Mouse (Mus musculus): ENCODE measurements around the gene Slc38a8. TPM values are rescaled to one million over a fixed set of nuclear protein-coding genes. Genes with fewer than 3 reads are reported as not detected.

The Slc38a8 gene
- polyA plus RNA-seq, 1 experiment from 2014 or later = 0.17 TPM

DNA sequence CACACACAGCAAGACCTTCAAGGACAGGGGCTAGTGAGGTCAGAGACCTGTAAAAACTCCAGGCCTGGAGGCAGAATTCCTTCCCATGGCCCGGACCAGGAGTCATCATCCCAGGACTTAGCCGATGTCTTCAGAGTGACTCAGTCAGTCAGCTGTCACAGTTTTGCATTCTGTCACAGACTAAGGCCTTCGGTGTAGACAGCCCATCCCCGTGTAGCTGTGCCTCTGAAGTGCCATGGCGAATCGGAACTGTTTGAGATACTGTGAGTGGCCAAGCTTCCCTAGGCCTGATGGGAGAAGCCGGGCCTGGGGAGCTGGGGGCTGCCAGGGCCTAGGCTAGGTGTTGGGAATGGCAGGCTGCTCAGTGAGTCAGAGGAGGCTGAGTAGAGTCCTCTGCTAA lies 70.8 kb downstream of the Slc38a8 start:
- Histone ChIP-seq H3K4me1 (ENCODE audit: control insufficient read depth, insufficient read depth, low read length) (peaks cover 5% of the 10 kb centered on the region; the same call in 1 of the 2 replicates), H3K27ac (replicated peaks; ENCODE audit: low read depth, low read length) (no peak overlapping the region), H3K27me3 (replicated peaks; ENCODE audit: control insufficient read depth, insufficient read depth, low read length) (no peaks in the 10 kb centered on the region), H3K36me3 (ENCODE audit: control insufficient read depth, insufficient read depth, low read length) (no peaks in the 10 kb centered on the region), H3K9ac (ENCODE audit: low read depth, low read length) (no peak overlapping the region), H3K9me3 (ENCODE audit: control insufficient read depth, low read length) (no peaks in the 10 kb centered on the region), H3K4me3 (ENCODE audit: low read depth, low read length) (no peak overlapping the region), H3K4me2 (ENCODE audit: low read depth, low read length) (no peak overlapping the region)
- WGBS = 75% methylated on average over 7 of the region's 7 CpGs
- DNase-seq (ENCODE audit: low spot score) (no peak), ATAC-seq (ENCODE audit: low read depth) (no peak)

DNA sequence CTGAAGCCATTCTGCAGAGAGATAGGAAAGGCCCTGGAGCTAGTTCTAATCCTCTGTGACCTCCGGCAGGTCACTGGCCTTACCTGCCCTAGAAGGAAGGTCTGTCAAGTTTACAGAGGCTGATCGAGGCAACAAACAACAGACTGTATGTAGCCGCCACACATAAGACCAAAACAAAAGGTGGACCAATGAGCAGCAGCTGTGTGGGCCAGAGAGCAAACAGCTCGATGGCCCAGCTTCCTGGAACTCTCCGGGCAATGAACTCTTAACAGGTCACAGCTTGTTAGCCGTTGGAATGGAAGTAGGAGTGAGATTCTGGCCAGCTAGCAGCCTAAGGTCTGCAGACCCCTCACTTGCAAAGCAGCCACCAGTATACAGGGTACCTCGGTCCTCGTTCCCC lies 71.2 kb downstream of the Slc38a8 start:
- Histone ChIP-seq H3K9ac (ENCODE audit: low read depth, low read length) (no peak overlapping the region), H3K27ac (replicated peaks; ENCODE audit: low read depth, low read length) (no peak overlapping the region), H3K36me3 (ENCODE audit: control insufficient read depth, insufficient read depth, low read length) (no peaks in the 10 kb centered on the region), H3K4me2 (ENCODE audit: low read depth, low read length) (no peak overlapping the region), H3K9me3 (ENCODE audit: control insufficient read depth, low read length) (no peaks in the 10 kb centered on the region), H3K27me3 (replicated peaks; ENCODE audit: control insufficient read depth, insufficient read depth, low read length) (no peaks in the 10 kb centered on the region), H3K4me3 (ENCODE audit: low read depth, low read length) (no peak overlapping the region), H3K4me1 (ENCODE audit: control insufficient read depth, insufficient read depth, low read length) (peaks cover 5% of the 10 kb centered on the region; the same call in 1 of the 2 replicates)
- DNase-seq (ENCODE audit: low spot score) (no peak), ATAC-seq (ENCODE audit: low read depth) (no peak)
- 63% methylated on average over 8 of the region's 8 CpGs for WGBS

Other genes with a start within 250 kb of the Slc38a8 start
- 325 and 345 TPM in 2 replicates for gene Hsbp1, start 157.2 kb downstream of the Slc38a8 start, polyA plus RNA-seq (2014; fragmentation: Nextera tagmentation; extraction: Ambion mirVana)
- gene Mlycd, start 106.8 kb downstream of the Slc38a8 start, polyA plus RNA-seq (2014; fragmentation: Nextera tagmentation; extraction: Ambion mirVana) = 17.4 and 17.7 TPM in 2 replicates
- gene Osgin1, start 67.6 kb downstream of the Slc38a8 start, polyA plus RNA-seq (2014; fragmentation: Nextera tagmentation; extraction: Ambion mirVana) = 1.7 and 2.1 TPM in 2 replicates
- 3.2 and 3.7 TPM in 2 replicates for gene Necab2, start 55.0 kb downstream of the Slc38a8 start, polyA plus RNA-seq (2014; fragmentation: Nextera tagmentation; extraction: Ambion mirVana)
- 110 and 124 TPM in 2 replicates for gene Mbtps1, start 57.0 kb upstream of the Slc38a8 start, polyA plus RNA-seq (2014; fragmentation: Nextera tagmentation; extraction: Ambion mirVana)
- gene Hsdl1, start 73.5 kb upstream of the Slc38a8 start, polyA plus RNA-seq (2014; fragmentation: Nextera tagmentation; extraction: Ambion mirVana) = 34.0 and 37.1 TPM in 2 replicates
- gene Dnaaf1, start 73.5 kb upstream of the Slc38a8 start, polyA plus RNA-seq (2014; fragmentation: Nextera tagmentation; extraction: Ambion mirVana) = 0.83 and 2.5 TPM in 2 replicates
- gene Taf1c, start 103.5 kb upstream of the Slc38a8 start, polyA plus RNA-seq (2014; fragmentation: Nextera tagmentation; extraction: Ambion mirVana) = 7.9 and 11.3 TPM in 2 replicates
- 0.14 and 0.17 TPM in 2 replicates for gene Adad2, start 111.0 kb upstream of the Slc38a8 start, polyA plus RNA-seq (2014; fragmentation: Nextera tagmentation; extraction: Ambion mirVana)
- gene Kcng4, start 134.0 kb upstream of the Slc38a8 start, polyA plus RNA-seq (2014; fragmentation: Nextera tagmentation; extraction: Ambion mirVana) = 0.28 and 0.48 TPM in 2 replicates
- 2.0 and 3.5 TPM in 2 replicates for gene Wfdc1, start 164.7 kb upstream of the Slc38a8 start, polyA plus RNA-seq (2014; fragmentation: Nextera tagmentation; extraction: Ambion mirVana)
- gene Atp2c2, start 198.3 kb upstream of the Slc38a8 start, polyA plus RNA-seq (2014; fragmentation: Nextera tagmentation; extraction: Ambion mirVana) = 1.3 and 1.8 TPM in 2 replicates

All from embryonic facial prominence, embryonic 14.5 days (tissue).